Mouse (Mus musculus) kidney, embryonic 14.5 days (tissue): Measurements from ENCODE around the gene Ppfia1. TPM values are rescaled to one million over a fixed set of nuclear protein-coding genes. Genes with fewer than 3 reads are reported as not detected.

ENCODE experiments used
- ATAC-seq: fragments of 200-750 bp; cut with Nextera tagmentation; 2 replicates; pipeline ENCODE4 v1.8.0; 2017; ENCODE audit warnings: moderate number of reproducible peaks, mild to moderate bottlenecking, moderate TSS enrichment, moderate library complexity; ENCODE audit not compliant: low FRiP score, low TSS enrichment
- H3K27ac ChIP-seq: fragments of 300-500 bp; sonication (generic); 2 replicates; pipeline ENCODE4 v1.5.1; 2014; ENCODE audit warnings: low read depth, mild to moderate bottlenecking, low read length, moderate library complexity, mixed read lengths
- H3K27me3 ChIP-seq: fragments of 300-500 bp; sonication (generic); 2 replicates; pipeline ENCODE4 v1.6.1; 2014; ENCODE audit warnings: mild to moderate bottlenecking, low read length; ENCODE audit not compliant: control insufficient read depth, insufficient read depth
- H3K36me3 ChIP-seq: fragments of 300-500 bp; sonication (generic); 2 replicates; pipeline ENCODE4 v1.6.1; 2014; ENCODE audit warnings: low read length, mixed read lengths; ENCODE audit not compliant: control insufficient read depth, insufficient read depth
- H3K4me1 ChIP-seq: fragments of 300-500 bp; sonication (generic); 2 replicates; pipeline ENCODE4 v1.6.1; 2014; ENCODE audit warnings: low read length, mixed read lengths; ENCODE audit not compliant: control insufficient read depth, insufficient read depth
- H3K4me2 ChIP-seq: fragments of 300-500 bp; sonication (generic); replicated peaks from 2 replicates; pipeline ENCODE4 v1.6.1; 2014; ENCODE audit warnings: low read depth, mild to moderate bottlenecking, low read length
- H3K4me3 ChIP-seq: fragments of 300-500 bp; sonication (generic); 2 replicates; pipeline ENCODE4 v1.5.1; 2014; ENCODE audit warnings: mild to moderate bottlenecking, low read length
- H3K9ac ChIP-seq: fragments of 300-500 bp; sonication (generic); 2 replicates; pipeline ENCODE4 v1.6.1; 2014; ENCODE audit warnings: low read depth, mild to moderate bottlenecking, low read length, moderate library complexity
- H3K9me3 ChIP-seq: fragments of 300-500 bp; sonication (generic); 2 replicates; pipeline ENCODE4 v1.6.1; 2016; ENCODE audit warnings: low read length; ENCODE audit not compliant: control insufficient read depth
- WGBS: fragments of 180-500 bp; shearing (Covaris S2); extraction: QIAGEN DNeasy Blood & Tissue Kit; methylation state at CpG from one replicate; pipeline ENCODE4 v1.1.7; 2014; 5-methylcytosine and 5-hydroxymethylcytosine counted together
- polyA plus RNA-seq: library from polyadenylated mRNA; unstranded; fragments of >200 nt; fragmentation: Nextera tagmentation; extraction: Ambion mirVana; gene quantifications from 2 replicates; pipeline ENCODE4 v1.2.1, GENCODE M21; 2014

Ppfia1 gene
- polyA plus RNA-seq, 1 experiment from 2014 or later: 51.5 TPM

GRCm38 (mm10) chr7:144441466-144441865 lies 112.1 kb downstream of the Ppfia1 start:
- no peaks in the 10 kb centered on the region for H3K9me3 ChIP-seq
- H3K9ac ChIP-seq: no peak overlapping the region
- ATAC-seq: no peak
- H3K27ac ChIP-seq: no peak overlapping the region
- peaks cover 98% of the 10 kb centered on the region for H3K36me3 ChIP-seq
- H3K4me3 ChIP-seq: no peak overlapping the region
- 90% methylated on average over 11 of the region's 11 CpGs for WGBS
- no peaks in the 10 kb centered on the region for H3K4me1 ChIP-seq
- no peaks in the 10 kb centered on the region for H3K27me3 ChIP-seq
- no peak overlapping the region for H3K4me2 ChIP-seq

- Histone ChIP-seq H3K4me2 (no peak overlapping the region), H3K9ac (no peak overlapping the region), H3K4me3 (no peak overlapping the region), H3K9me3 (no peaks in the 10 kb centered on the region), H3K27ac (no peak overlapping the region), H3K27me3 (no peaks in the 10 kb centered on the region), H3K36me3 (peaks cover 82% of the 10 kb centered on the region), H3K4me1 (no peaks in the 10 kb centered on the region)
- 92% methylated on average over 7 of the region's 7 CpGs for WGBS
- no peak for ATAC-seq
Observed at GRCm38 (mm10) chr7:144438811-144439210, 114.7 kb downstream of the Ppfia1 start.

- WGBS: 72% methylated on average over 2 of the region's 2 CpGs
- no peaks in the 10 kb centered on the region for H3K27me3 ChIP-seq
- no peak for ATAC-seq
- H3K4me3 ChIP-seq: no peak overlapping the region
- H3K9ac ChIP-seq: no peak overlapping the region
- H3K27ac ChIP-seq: no peak overlapping the region
- H3K36me3 ChIP-seq: peaks cover 24% of the 10 kb centered on the region
- no peak overlapping the region for H3K4me2 ChIP-seq
- no peaks in the 10 kb centered on the region for H3K9me3 ChIP-seq
- H3K4me1 ChIP-seq: no peaks in the 10 kb centered on the region
Observed at GRCm38 (mm10) chr7:144432920-144433319, 120.6 kb downstream of the Ppfia1 start.

GRCm38 (mm10) chr7:144427460-144427859 lies 126.1 kb downstream of the Ppfia1 start:
- no peaks in the 10 kb centered on the region for H3K4me1 ChIP-seq
- no peaks in the 10 kb centered on the region for H3K27me3 ChIP-seq
- H3K27ac ChIP-seq: no peak overlapping the region
- H3K36me3 ChIP-seq: no peaks in the 10 kb centered on the region
- no peak overlapping the region for H3K9ac ChIP-seq
- no peak overlapping the region for H3K4me3 ChIP-seq
- 88% methylated on average over 3 of the region's 3 CpGs for WGBS
- ATAC-seq: no peak
- no peaks in the 10 kb centered on the region for H3K9me3 ChIP-seq
- H3K4me2 ChIP-seq: no peak overlapping the region

Other genes with a start within 250 kb of the Ppfia1 start
- 85.1 and 177 TPM in 2 replicates for gene Cttn, start 82.7 kb downstream of the Ppfia1 start, polyA plus RNA-seq
- 10.9 and 15.2 TPM in 2 replicates for gene Fadd, start 28.7 kb upstream of the Ppfia1 start, polyA plus RNA-seq
- 24.7 and 48.8 TPM in 2 replicates for gene Ano1, start 198.2 kb upstream of the Ppfia1 start, polyA plus RNA-seq